Mouse (Mus musculus): ENCODE measurements around the gene Slit3.
A peak's percentile ranks its signal among the peaks of the same experiment; 100 is the strongest.

Gene Slit3

DNA sequence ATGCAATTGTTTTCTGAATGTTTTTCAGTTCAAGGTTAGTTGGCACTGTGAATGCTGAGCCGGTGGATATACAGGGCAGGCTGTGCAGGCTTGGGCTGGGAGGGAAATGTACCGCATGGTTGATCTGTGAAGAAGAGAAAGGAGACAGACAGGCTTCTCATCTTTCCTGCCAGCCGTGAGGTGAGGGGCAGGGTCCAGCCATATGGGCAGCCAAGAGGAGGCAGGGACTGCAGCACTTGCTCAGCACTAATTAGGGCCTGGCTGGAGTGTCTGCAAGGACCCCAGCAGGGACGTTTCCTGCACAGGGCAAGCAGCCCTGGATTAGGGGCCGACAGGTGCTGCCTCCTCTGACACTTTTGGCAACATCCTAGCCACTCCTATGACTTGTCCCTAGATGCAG, 184.1 kb downstream of the Slit3 start:
- no peak for DNase-seq (ENCODE audit: low spot score in 2 of 2)

- DNase-seq (ENCODE audit: low spot score in 2 of 2) = no peak
Observed at GRCm38 (mm10) chr11:35305910-35306309, 184.9 kb downstream of the Slit3 start.

DNA sequence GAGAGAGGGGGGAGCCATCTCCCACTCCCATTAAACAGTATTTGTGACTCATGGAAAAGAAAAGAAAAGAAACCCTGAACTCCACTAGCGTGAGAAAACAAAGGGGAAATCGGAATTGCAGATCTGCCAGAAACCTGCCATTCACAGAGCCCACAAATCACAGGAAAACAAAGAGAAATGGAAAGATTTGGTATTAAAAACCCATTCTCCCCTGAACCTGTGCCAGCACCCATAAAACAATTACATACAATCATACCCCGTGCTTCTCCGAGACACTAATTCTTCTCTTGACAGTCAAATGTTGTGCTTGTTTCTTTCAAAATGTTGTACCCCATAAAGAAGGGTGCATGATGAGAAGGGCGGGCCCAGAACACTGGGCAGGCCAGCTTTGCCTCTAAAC, 185.9 kb downstream of the Slit3 start:
- DNase-seq (ENCODE audit: low spot score in 2 of 2) = no peak

GRCm38 (mm10) chr11:35307992-35308391, 187.0 kb downstream of the Slit3 start:
- DNase-seq (ENCODE audit: low spot score in 2 of 2) = no peak

DNA sequence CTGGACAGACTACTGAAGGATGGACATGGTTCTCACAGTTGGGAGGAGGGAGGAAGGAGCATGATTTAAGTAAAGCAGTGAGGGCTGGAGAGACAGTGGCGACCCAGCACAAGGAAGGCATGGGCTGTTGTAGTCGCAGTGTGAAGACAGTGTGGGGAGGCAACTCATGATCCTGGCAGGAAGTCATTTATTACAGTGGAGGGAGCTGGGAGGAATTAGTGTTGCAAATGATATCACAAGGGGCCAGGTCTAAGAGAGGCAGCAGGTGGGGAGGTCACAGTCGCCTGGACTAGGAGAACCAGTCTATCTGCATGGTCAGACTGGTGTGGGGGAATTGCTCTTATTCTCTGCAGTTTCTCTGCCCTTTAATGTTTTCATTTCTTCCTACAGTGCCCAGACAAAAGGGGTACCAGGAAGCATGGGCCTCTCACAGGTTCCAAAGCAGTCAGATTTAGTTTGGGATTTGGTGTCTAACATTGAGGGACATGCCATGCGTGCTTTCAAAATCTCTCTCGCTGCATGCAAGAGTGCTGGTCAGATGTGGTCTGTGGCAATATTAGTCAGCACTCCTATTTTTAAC, 194.5 kb downstream of the Slit3 start:
- DNase-seq (ENCODE audit: low spot score in 2 of 2) = no peak

DNA sequence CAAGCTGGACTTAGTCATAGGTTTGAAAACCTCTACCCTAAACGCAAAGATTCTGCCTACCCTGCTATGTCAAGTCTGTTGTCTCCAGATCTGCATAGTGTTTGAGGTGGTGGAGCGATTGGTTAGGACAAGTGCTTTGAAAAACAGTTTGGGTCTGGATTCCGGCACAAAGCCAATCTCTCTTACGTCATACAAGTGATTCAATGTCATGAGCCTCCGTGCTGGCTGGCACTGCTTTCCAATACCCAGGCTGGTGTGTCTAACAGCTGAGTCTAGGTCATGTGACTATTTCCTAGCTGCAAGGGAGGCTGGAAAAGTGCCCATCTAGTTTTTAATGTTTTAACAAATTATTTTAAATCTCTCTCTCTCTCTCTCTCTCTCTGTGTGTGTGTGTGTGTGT, 196.2 kb downstream of the Slit3 start:
- peak in 1 of 2 experiments; percentile 31 for DNase-seq (ENCODE audit: low spot score in 2 of 2)

DNA sequence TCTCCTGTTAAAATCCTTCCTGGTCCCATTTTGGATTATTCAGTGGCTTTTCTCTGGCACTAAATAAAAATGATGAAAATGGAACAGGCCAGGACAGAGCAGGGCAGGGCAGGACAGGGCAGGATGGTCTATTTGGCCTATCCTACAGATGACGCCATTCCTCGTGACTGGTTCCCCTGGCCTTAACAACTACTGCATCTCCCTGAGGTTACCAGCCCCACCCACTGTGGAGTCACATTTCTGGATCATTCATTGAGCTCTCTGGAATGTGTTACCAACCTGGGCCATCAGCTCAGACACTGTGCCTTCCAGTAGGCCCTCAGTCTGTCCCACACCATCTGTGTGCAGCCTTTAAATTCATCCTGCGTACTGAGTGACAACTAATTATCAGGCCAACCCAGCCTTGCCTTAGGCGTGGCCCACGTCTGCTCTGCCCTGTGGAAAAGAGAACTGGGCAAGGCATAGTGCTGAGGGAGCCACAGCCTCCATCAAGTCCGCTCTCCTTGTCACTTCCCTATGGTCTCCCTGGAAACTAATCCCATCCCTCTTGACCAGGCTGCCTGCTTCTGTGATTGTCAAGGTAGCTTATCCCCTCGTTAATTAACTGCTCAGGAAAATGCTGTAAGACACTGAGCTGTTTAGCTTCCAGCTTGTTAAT, 196.9 kb downstream of the Slit3 start:
- DNase-seq (ENCODE audit: low spot score in 2 of 2) = no peak

- no peak for DNase-seq (ENCODE audit: low spot score in 2 of 2)
Observed at GRCm38 (mm10) chr11:35318433-35319020, 197.5 kb downstream of the Slit3 start.

GRCm38 (mm10) chr11:35320518-35320917, 199.5 kb downstream of the Slit3 start:
- no peak for DNase-seq (ENCODE audit: low spot score in 2 of 2)

DNA sequence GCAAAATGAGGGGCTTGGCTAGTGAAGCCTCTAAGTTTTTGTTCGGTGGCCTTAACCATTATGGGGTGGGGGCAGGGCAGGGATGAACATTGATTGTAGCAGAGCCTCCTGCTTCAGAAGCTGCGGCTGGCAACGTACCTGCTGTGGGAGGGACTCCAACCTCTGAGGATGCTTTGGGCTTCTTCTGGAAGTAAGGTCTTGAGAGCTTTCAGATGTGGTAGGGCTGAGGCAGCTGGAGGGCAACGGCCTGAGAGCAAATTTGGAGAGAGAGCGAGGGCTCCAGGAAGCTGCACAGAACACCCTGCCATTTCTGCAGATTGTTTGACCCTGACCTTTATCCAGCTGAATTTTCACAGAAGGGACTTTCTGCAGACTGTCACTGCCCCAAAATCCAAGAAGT, 203.4 kb downstream of the Slit3 start:
- DNase-seq (ENCODE audit: low spot score in 2 of 2) = no peak

- DNase-seq (ENCODE audit: low spot score in 2 of 2) = no peak
Observed at GRCm38 (mm10) chr11:35325131-35325995, 204.3 kb downstream of the Slit3 start.

- DNase-seq (ENCODE audit: low spot score in 2 of 2) = no peak
Observed at GRCm38 (mm10) chr11:35326346-35326745, 205.3 kb downstream of the Slit3 start.

DNA sequence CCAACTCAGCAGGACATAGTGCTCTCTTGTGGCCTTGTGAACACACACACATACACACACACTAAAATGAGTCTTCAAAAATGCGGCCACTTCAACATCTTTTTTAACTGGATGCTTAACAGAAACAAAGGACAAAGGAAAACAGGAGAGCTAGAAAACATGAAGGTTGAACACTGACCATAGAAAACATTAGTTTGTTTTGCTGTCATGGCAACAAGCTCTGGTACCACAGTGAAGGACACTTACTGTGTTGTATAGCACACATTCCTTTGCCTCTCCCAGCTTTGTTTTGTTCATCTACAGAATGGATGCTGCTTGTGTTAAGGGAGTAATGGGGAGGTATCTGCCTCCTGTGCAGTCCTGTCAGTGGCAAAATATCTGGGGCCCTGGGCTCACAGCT, 206.9 kb downstream of the Slit3 start:
- no peak for DNase-seq (ENCODE audit: low spot score in 2 of 2)

GRCm38 (mm10) chr11:35331476-35331875, 210.5 kb downstream of the Slit3 start:
- no peak for DNase-seq (ENCODE audit: low spot score in 2 of 2)

DNA sequence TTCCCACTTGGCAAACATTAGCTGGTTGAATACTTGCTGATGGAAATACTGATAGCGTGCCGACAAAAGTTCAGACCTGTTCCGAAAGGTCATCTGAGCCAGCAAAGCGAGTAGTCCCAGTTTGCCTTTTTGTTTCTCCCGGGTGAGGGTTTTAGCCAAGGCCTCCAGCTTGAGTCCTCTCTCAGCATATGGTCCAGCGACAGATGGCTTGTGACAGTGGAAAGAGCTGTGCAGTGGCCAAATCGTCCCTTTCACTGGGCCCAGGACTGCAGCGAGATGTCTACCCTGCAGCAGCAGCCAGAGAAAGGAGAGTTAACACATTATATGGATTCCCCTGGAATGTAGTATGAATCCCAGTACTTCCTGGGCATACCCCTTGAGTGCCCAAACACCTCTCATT, 215.5 kb downstream of the Slit3 start:
- DNase-seq (ENCODE audit: low spot score in 2 of 2) = peak; percentile 22 to 25

GRCm38 (mm10) chr11:35337493-35337892, 216.5 kb downstream of the Slit3 start:
- no peak for DNase-seq (ENCODE audit: low spot score in 2 of 2)

DNA sequence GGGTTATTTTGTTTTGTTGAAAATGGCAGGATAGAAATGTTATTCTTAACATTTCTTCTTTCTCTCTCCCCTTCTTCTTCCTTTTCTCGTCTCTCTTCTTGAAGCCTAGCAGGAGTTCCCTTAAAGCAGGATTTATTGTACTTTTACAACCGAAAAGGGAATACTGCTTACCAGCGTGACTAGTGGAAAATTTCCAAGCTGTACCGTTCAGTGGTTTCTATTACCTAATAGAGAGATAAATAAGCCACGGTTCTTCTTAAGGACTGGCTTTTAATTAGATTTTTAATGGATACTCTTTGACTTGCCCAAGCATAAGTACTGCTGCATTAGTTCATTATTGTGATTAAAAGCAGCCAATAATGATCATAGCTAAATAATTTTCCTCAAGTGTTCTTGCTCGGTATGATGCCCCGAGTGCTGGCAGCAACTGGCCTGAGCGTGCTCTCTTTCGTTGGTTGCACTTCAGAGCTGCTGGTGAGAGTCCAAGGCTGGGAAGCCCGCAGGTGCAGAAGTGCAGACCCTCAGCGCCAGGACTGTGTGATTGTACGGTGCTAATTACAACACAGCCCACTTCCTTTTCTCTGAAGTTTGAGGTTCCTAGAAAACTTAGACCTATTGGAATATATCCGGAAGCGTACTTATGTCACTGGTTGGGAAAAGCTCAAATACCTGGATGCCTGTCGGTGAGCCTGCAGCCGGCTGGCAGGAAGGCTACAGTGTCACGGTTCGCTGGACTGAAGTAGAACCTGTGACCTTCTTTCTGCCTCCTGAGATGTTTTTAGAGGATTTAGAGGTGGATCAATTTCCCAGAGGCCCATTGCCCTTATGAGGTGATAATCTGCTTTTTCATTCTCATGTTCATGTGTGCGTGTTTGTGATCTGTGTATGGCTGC, 217.1 kb downstream of the Slit3 start:
- no peak for DNase-seq (ENCODE audit: low spot score in 2 of 2)

DNA sequence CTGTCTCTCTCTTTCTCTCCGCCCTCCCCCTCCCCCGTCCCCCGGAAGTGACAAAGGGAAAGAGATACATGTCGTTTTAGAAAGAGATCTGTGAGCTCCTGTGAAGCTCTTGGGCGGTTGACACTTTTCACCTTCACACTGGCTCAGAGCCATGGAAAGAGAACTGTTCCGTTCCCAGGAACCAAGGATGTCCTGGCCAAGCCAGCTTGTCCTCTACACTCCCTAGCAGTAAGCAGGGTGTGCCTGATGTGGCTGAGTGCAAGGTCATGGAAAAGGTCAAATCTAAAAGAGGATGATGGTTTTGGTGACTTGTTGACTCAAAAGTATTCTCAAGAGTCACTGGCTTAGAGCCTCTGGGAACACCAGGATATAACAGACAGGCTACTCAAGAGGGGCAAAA, 219.7 kb downstream of the Slit3 start:
- no peak for DNase-seq (ENCODE audit: low spot score in 2 of 2)

GRCm38 (mm10) chr11:35342486-35342885, 221.5 kb downstream of the Slit3 start:
- no peak for DNase-seq (ENCODE audit: low spot score in 2 of 2)

DNA sequence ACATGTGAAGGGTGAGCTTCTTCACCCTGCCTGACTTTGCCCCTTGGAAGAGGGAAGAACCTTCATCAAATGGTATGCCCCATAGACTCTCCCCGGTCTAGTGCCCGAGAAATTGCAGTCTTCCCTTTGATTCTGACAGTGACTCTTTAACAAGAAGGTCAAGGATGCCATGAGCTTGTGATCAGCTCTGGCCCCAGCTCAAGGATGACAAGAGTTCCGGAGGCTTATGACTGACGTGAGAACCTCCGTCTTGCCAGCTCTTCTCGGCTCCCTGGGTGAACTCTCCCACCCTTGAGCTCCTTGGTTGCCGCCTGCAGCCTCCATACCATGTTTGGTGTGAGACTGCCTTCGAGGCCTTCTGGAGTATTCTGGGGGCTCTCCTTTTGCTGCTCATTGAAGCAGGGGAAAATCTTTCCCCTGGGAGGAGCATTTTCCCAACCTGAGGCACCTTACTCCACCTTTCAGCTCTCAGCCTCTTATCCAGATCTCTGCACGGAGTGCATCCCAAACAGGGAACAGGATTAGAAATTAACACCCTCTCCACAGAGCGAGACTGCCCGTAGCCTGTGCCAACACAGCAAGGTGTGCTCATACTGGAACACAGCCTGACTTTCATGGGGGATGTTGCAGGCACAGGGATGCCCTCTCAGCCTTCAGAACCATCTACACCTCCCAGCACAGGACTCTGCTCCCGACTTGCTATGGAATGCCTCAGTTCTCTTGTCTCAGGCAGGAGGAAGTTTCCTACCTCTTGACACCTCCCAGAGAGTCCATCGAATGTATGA, 224.9 kb downstream of the Slit3 start:
- no peak for DNase-seq (ENCODE audit: low spot score in 2 of 2)

GRCm38 (mm10) chr11:35348099-35348498, 227.1 kb downstream of the Slit3 start:
- no peak for DNase-seq (ENCODE audit: low spot score in 2 of 2)

Data from urinary bladder, postnatal 36 days (tissue).